Mouse (Mus musculus) splenic B cell, adult 2 months (primary cell): Measurements from ENCODE around the gene Zscan4b.
"Not testable (repeated sequence)": the region's sequence is repeated elsewhere in the genome, so short reads cannot be mapped to it uniquely, and the experiment has no call there.

Source experiments
- DNase-seq: peaks from one replicate; pipeline ENCODE4 v3.0.0-alpha.2; 2011; ENCODE audit warnings: low read depth, low spot score
- H3K27me3 ChIP-seq: 2 replicates; pipeline ENCODE4 v1.6.1; 2012; ENCODE audit warnings: mild to moderate bottlenecking, low read length, moderate library complexity, mixed read lengths; ENCODE audit not compliant: control insufficient read depth, poor library complexity, insufficient read depth, severe bottlenecking
- H3K36me3 ChIP-seq: 2 replicates; pipeline ENCODE4 v1.6.1; 2012; ENCODE audit warnings: mild to moderate bottlenecking, low read length, moderate library complexity, mixed read lengths; ENCODE audit not compliant: control insufficient read depth, poor library complexity, insufficient read depth, severe bottlenecking

Zscan4b gene

DNA sequence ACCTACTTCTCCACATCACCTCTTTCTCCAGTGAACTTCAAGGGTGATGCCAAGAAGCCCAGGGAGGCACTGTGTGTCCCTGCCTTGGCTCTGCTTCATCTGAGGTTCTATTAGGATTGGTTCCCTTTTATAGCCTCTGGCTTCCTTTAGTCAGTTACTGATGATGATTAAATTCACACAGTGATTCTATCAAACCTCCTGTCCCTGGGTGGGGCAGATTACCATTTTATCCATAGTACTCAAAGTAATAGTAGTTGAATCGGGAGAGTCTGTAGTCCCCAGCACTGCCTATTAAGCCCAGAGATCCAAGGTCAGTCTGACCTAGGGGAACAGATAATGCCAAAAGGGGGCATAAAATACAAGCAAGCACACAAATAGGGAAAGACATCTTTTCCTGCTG is at the start of gene Zscan4b:
Zscan4b (minus strand) TSS at position 101 of the 400 bp plus-strand sequence.
- DNase-seq, H3K36me3 ChIP-seq, H3K27me3 ChIP-seq: not testable (repeated sequence)
